Mouse (Mus musculus): ENCODE measurements around the gene Thap3. TPM values are rescaled to one million over a fixed set of nuclear protein-coding genes. Genes with fewer than 3 reads are reported as not detected.
A peak's percentile ranks its signal among the peaks of the same experiment; 100 is the strongest.

Gene Thap3
- total and polyA plus RNA-seq, 3 experiments = 11.0 to 27.6 (median 12.8) TPM

DNA sequence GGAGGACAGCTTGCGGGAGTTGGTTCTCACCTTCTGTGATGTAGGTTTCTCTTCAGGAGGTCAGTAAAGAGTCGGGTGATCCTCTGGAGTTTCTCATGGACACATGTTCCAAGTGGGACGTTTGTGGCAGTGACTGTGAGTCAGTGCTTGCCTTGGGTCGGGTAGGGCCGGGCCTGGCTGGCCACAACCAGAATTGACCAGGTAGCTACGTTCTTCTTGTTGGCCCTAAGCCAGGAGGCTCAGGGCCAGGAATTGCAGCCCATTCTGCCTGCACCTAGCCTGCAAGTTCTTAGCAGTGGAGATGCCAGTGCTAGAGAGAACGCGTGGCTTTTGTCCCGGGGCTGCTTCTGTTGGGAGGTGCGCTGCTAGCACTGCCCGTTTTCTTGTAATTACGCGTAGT, 51.4 kb downstream of the Thap3 start:
- no peak overlapping the region for H3K4me2 ChIP-seq (ENCODE audit: insufficient read depth, low read depth, poor library complexity, severe bottlenecking)
- H3K36me3 ChIP-seq (replicated peaks in 1 of 2; ENCODE audit: control insufficient read depth in 1 of 2, insufficient read depth in 1 of 2, low read length in 1 of 2) = peaks cover 6 to 54% of the 10 kb centered on the region in 2 experiments
- H3K4me1 ChIP-seq (ENCODE audit: control insufficient read depth in 1 of 2, insufficient read depth in 2 of 2) = peaks cover 17 to 30% of the 10 kb centered on the region in 2 experiments
- no peaks in the 10 kb centered on the region for H3K9me3 ChIP-seq (replicated peaks; ENCODE audit: low read length)
- dilution Hi-C loops (cut with MboI; ENCODE audit: extremely low pct_ligation_motif_present, extremely low pct_unique_long_range_greater_than_20kb, low sequenced_read_pairs) = no loop called here
- DNase-seq (ENCODE audit: extremely low read depth) = no peak
- no peak overlapping the region for H3K9ac ChIP-seq (ENCODE audit: insufficient read depth, low read depth)
- H3K4me3 ChIP-seq (replicated peaks in 1 of 3; ENCODE audit: low read depth in 2 of 3, low read length in 2 of 3, poor library complexity in 1 of 3) = no peak overlapping the region
- TF ChIP-seq JUN (IDR thresholded peaks at IDR 0.05; ENCODE audit: insufficient read depth, low read depth, low read length) (no peak), GABPA (IDR thresholded peaks at IDR 0.05; ENCODE audit: insufficient replicate concordance, low read depth, low read length) (no peak), BHLHE40 (IDR thresholded peaks at IDR 0.05; ENCODE audit: low read depth, low read length) (no peak), ZNF384 (IDR thresholded peaks at IDR 0.05; ENCODE audit: low read depth, low read length) (no peak), ETS1 (conservative IDR thresholded peaks at IDR 0.05; ENCODE audit: low read depth, low read length) (no peak)
- in situ Hi-C loops (cut with MboI; ENCODE audit: low pct_ligation_motif_present, low pct_unique_long_range_greater_than_20kb, low sequenced_read_pairs) = no loop called here
- peaks cover 67% of the 10 kb centered on the region for H3K79me2 ChIP-seq (replicated peaks; ENCODE audit: control insufficient read depth, extremely low read depth, insufficient read depth, poor library complexity, severe bottlenecking)
- no peak overlapping the region for H3K27ac ChIP-seq (ENCODE audit: insufficient read depth, low read depth)
- no peaks in the 10 kb centered on the region for H3K27me3 ChIP-seq (replicated peaks)

DNA sequence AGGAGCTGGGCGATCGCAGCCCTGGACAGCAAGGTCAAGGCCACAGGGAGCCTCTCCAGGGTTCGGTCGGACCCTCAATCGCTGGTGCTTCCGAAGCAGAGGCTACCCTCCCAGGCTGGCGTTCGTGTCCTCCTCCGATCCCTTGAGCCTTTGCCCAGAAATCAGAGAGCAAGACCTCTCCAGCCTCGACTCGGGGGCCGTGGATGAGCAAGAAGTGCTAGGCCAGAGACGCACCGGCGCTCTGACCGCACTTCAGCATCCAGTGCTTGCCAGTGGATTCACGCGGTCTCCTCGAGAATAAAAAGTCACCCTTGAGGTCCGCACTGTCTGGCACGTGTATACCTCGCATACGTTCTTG, 54.6 kb downstream of the Thap3 start:
- dilution Hi-C loops (cut with MboI; ENCODE audit: extremely low pct_ligation_motif_present, extremely low pct_unique_long_range_greater_than_20kb, low sequenced_read_pairs) (no loop called here), in situ Hi-C loops (cut with MboI; ENCODE audit: low pct_ligation_motif_present, low pct_unique_long_range_greater_than_20kb, low sequenced_read_pairs) (no loop called here)
- Histone ChIP-seq H3K27ac (ENCODE audit: insufficient read depth, low read depth) (peak overlapping the region; percentile 6; the same call in 1 of the 2 replicates), H3K4me2 (ENCODE audit: insufficient read depth, low read depth, poor library complexity, severe bottlenecking) (peak overlapping the region; percentile 90), H3K27me3 (replicated peaks) (no peaks in the 10 kb centered on the region), H3K9me3 (replicated peaks; ENCODE audit: low read length) (no peaks in the 10 kb centered on the region), H3K4me3 (replicated peaks in 1 of 3; ENCODE audit: low read depth in 2 of 3, low read length in 2 of 3, poor library complexity in 1 of 3) (peak overlapping the region; percentile 97 to 100 (median 100)), H3K36me3 (replicated peaks in 1 of 2; ENCODE audit: control insufficient read depth in 1 of 2, insufficient read depth in 1 of 2, low read length in 1 of 2) (peaks cover 3 to 29% of the 10 kb centered on the region in 2 experiments), H3K4me1 (ENCODE audit: control insufficient read depth in 1 of 2, insufficient read depth in 2 of 2) (peaks cover 15 to 30% of the 10 kb centered on the region in 2 experiments), H3K9ac (ENCODE audit: insufficient read depth, low read depth) (peak overlapping the region; percentile 91), H3K79me2 (replicated peaks; ENCODE audit: control insufficient read depth, extremely low read depth, insufficient read depth, poor library complexity, severe bottlenecking) (peaks cover 54% of the 10 kb centered on the region)
- no peak for DNase-seq (ENCODE audit: extremely low read depth)
- no peak for TF ChIP-seq CHD2 (IDR thresholded peaks at IDR 0.05; ENCODE audit: low read length)

DNA sequence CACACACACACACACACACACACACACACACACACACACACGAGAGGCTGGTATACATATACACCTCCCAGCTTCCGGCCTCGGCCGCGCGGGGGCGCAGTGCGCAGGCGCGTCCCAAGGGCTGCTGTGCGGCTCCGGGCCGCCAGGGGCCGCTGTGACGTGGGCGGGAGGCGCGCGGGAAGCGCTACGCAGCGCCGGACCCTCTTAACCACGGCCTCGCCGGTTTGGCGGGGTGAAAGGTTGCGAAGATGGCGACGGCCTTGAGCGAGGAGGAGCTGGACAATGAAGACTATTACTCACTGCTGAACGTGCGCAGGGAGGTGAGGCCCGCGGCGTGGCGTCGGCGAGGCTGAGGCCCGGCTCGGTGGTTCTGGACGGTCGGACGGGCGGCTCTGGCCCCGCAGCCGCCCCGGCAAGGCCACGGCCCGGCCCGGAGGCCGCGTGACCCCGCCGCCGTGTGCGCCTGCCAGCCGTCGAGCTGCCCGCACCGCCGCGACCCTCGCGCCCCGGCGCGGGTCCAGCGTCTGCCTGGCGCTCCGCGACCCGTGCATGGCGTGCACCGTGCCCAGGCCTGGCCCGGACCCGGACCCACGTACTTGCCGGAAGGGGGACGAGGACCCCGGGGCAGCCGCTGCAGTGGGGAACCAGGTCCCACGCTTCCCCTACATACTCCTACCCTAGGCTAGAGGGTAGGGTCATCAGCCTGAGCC, 55.1 kb downstream of the Thap3 start, which contains the start of gene Dnajc11:
Dnajc11 (plus strand) TSS at position 187 of the 710 bp plus-strand sequence.
- Histone ChIP-seq H3K36me3 (replicated peaks in 1 of 2; ENCODE audit: control insufficient read depth in 1 of 2, insufficient read depth in 1 of 2, low read length in 1 of 2) (peaks cover 3 to 26% of the 10 kb centered on the region in 2 experiments), H3K79me2 (replicated peaks; ENCODE audit: control insufficient read depth, extremely low read depth, insufficient read depth, poor library complexity, severe bottlenecking) (peaks cover 48% of the 10 kb centered on the region), H3K9me3 (replicated peaks; ENCODE audit: low read length) (no peaks in the 10 kb centered on the region), H3K9ac (ENCODE audit: insufficient read depth, low read depth) (peak within 1 kb of the TSS; percentile 91), H3K4me2 (ENCODE audit: insufficient read depth, low read depth, poor library complexity, severe bottlenecking) (peak within 1 kb of the TSS; percentile 90), H3K4me1 (ENCODE audit: control insufficient read depth in 1 of 2, insufficient read depth in 2 of 2) (peaks cover 15 to 30% of the 10 kb centered on the region in 2 experiments), H3K27me3 (replicated peaks) (peaks cover 3% of the 10 kb centered on the region), H3K27ac (ENCODE audit: insufficient read depth, low read depth) (peak within 1 kb of the TSS; percentile 6; the same call in 1 of the 2 replicates), H3K4me3 (replicated peaks in 1 of 3; ENCODE audit: low read depth in 2 of 3, low read length in 2 of 3, poor library complexity in 1 of 3) (peak within 1 kb of the TSS; percentile 97 to 100 (median 100))
- dilution Hi-C loops (cut with MboI; ENCODE audit: extremely low pct_ligation_motif_present, extremely low pct_unique_long_range_greater_than_20kb, low sequenced_read_pairs) (no loop called here), in situ Hi-C loops (cut with MboI; ENCODE audit: low pct_ligation_motif_present, low pct_unique_long_range_greater_than_20kb, low sequenced_read_pairs) (no loop called here)
- peak; percentile 82 for DNase-seq (ENCODE audit: extremely low read depth)
- peak; percentile 58; the same call in 1 of the 2 replicates for TF ChIP-seq MAX (IDR thresholded peaks at IDR 0.05; ENCODE audit: low read length)
- peak; percentile 64; the same call in 1 of the 2 replicates for TF ChIP-seq IRF4 (IDR thresholded peaks at IDR 0.05; ENCODE audit: low read depth, low read length)
- TF ChIP-seq TCF12 (IDR thresholded peaks at IDR 0.05; ENCODE audit: low read depth, low read length) = peak; percentile 94
- peak; percentile 79 for TF ChIP-seq MEF2A (IDR thresholded peaks at IDR 0.05; ENCODE audit: borderline replicate concordance, low read depth, low read length)
- TF ChIP-seq CTCF (conservative IDR thresholded peaks at IDR 0.05 in 1 of 2, IDR thresholded peaks at IDR 0.05 in 1 of 2; ENCODE audit: low read depth in 2 of 2, low read length in 2 of 2) = peak; percentile 29 to 99; a peak in 3 of 4 replicates
- TF ChIP-seq POLR2AphosphoS2 (IDR thresholded peaks at IDR 0.05; ENCODE audit: low read depth, low read length) = no peak
- peak; percentile 89 for TF ChIP-seq NRF1 (IDR thresholded peaks at IDR 0.05; ENCODE audit: low read depth, low read length)
- no peak for TF ChIP-seq RAD21 (IDR thresholded peaks at IDR 0.05; ENCODE audit: low read depth, low read length)
- TF ChIP-seq E2F4 (IDR thresholded peaks at IDR 0.05; ENCODE audit: insufficient replicate concordance, low read depth, low read length) = no peak
- TF ChIP-seq CHD2 (IDR thresholded peaks at IDR 0.05; ENCODE audit: low read length) = peak; percentile 76
- TF ChIP-seq JUN (IDR thresholded peaks at IDR 0.05; ENCODE audit: insufficient read depth, low read depth, low read length) = no peak
- TF ChIP-seq ZC3H11A (IDR thresholded peaks at IDR 0.05; ENCODE audit: low read depth, low read length) = no peak
- TF ChIP-seq UBTF (IDR thresholded peaks at IDR 0.05; ENCODE audit: low read depth, low read length) = no peak
- peak; percentile 83 for TF ChIP-seq NELFE (IDR thresholded peaks at IDR 0.05; ENCODE audit: low read depth, low read length)
- no peak for TF ChIP-seq MAFK (IDR thresholded peaks at IDR 0.05; ENCODE audit: insufficient replicate concordance, low read length)
- no peak for TF ChIP-seq JUND (conservative IDR thresholded peaks at IDR 0.05; ENCODE audit: low read depth, low read length)
- TF ChIP-seq ZKSCAN1 (IDR thresholded peaks at IDR 0.05; ENCODE audit: borderline replicate concordance, low read depth, low read length) = no peak
- TF ChIP-seq GABPA (IDR thresholded peaks at IDR 0.05; ENCODE audit: insufficient replicate concordance, low read depth, low read length) = peak; percentile 98
- no peak for TF ChIP-seq SMC3 (IDR thresholded peaks at IDR 0.05; ENCODE audit: low read depth, low read length)
- TF ChIP-seq BHLHE40 (IDR thresholded peaks at IDR 0.05; ENCODE audit: low read depth, low read length) = peak; percentile 46
- TF ChIP-seq ELF1 (IDR thresholded peaks at IDR 0.05; ENCODE audit: low read depth, low read length) = peak; percentile 88

All from CH12.LX (cell line).